Mouse (Mus musculus) heart, postnatal 0 days (tissue): ENCODE data around the gene Ybx2.

Experiments used
- CTCF ChIP-seq: IDR thresholded peaks from 2 replicates; pipeline ENCODE4 v1.5.1; 2016; ENCODE audit warnings: antibody characterized with exemption, control low read depth, low read depth
- EP300 ChIP-seq: IDR thresholded peaks from 2 replicates; pipeline ENCODE4 v1.6.1; 2016; ENCODE audit warnings: antibody characterized with exemption, low read depth

DNA sequence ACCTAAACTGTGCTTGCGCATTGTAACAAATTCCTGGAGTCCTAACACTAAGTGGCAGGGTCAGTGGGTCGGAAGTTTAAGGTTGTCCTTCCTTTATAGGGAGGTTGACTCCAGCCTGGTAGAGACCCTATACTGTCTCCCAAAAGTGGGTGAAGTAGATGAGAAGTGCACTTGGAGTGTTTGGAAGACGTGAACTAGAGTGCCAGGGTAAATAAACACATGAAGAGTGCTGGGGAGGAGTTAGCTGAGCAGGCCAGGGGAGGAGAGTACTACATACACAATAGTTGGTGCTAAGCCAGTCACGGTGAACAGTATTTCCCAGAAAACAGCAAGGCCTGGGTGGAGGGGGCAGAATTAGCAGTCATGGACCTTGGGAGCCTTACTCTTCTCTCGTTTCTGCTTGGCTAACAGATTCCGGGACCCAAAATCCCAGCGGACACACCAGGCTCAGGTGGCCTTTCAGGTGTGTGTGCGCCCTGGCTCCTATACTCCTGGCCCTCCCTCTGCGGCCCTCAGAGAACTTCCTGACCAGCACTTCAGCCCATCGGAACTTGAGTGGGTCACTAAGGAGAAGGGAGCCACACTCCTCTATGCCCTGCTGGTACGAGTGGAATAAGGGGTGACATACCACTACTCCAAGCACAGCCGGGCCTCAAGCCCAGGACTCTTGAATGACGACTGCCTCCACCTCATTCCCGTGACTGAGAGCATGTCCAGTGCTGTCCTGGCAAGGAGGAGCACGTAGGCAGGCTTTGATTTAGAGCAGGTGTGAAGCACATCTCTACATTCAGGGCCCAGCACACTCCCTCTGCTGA is 22.7 kb upstream of the Ybx2 start:
- TF ChIP-seq CTCF (no peak), EP300 (no peak)
